Mouse (Mus musculus): ENCODE results near the gene Fbxo8.

GRCm38 (mm10) chr8:56616260-56616659, 65.4 kb downstream of the Fbxo8 start:
- TF ChIP-seq GATA1 (IDR thresholded peaks at IDR 0.05; ENCODE audit: low read depth, low read length) (no peak), ZNF384 (IDR thresholded peaks at IDR 0.05; ENCODE audit: low read depth, low read length) (no peak), CTCF (IDR thresholded peaks at IDR 0.05 in 2 of 3, conservative IDR thresholded peaks at IDR 0.05 in 1 of 3; ENCODE audit: control insufficient read depth in 1 of 3, insufficient read depth in 1 of 3, low read depth in 2 of 3, low read length in 3 of 3, poor library complexity in 1 of 3, severe bottlenecking in 1 of 3) (peak; percentile 68 to 78 (median 76)), MYC (IDR thresholded peaks at IDR 0.05; ENCODE audit: low read depth, low read length) (no peak), MYB (IDR thresholded peaks at IDR 0.05; ENCODE audit: low read depth, low read length) (no peak), HCFC1 (IDR thresholded peaks at IDR 0.05; ENCODE audit: low read depth, low read length) (no peak), CHD1 (IDR thresholded peaks at IDR 0.05; ENCODE audit: low read depth, low read length) (no peak), SMC3 (IDR thresholded peaks at IDR 0.05; ENCODE audit: low read depth, low read length) (peak; percentile 52), MXI1 (IDR thresholded peaks at IDR 0.05; ENCODE audit: low read depth, low read length) (no peak), USF2 (IDR thresholded peaks at IDR 0.05; ENCODE audit: borderline replicate concordance in 1 of 2, insufficient read depth in 1 of 2, low read depth in 1 of 2, low read length in 2 of 2) (no peak), POLR2A (IDR thresholded peaks at IDR 0.05; ENCODE audit: control insufficient read depth in 1 of 2, insufficient read depth in 1 of 2, low read depth in 1 of 2, low read length in 2 of 2, poor library complexity in 1 of 2) (no peak), EP300 (IDR thresholded peaks at IDR 0.05; ENCODE audit: low read depth in 1 of 2, low read length in 2 of 2) (no peak), TCF12 (IDR thresholded peaks at IDR 0.05; ENCODE audit: low read depth, low read length) (no peak), RAD21 (IDR thresholded peaks at IDR 0.05; ENCODE audit: low read depth, low read length) (peak; percentile 39)
